In genomic region chr1:58678412-58678811, GRCm38 (mm10) we compare ENCODE assay signal across 17 mouse cellular contexts. TPM values are rescaled to one million over a fixed set of nuclear protein-coding genes. Genes with fewer than 3 reads are reported as not detected.
DNase-seq lines count a peak whose midpoint lies in the region; ATAC-seq and TF ChIP-seq lines count a peak whose summit lies in the region.
"Not testable (repeated sequence)": the region's sequence is repeated elsewhere in the genome, so short reads cannot be mapped to it uniquely, and the experiment has no call there.
"Had no signal": no experiment of that assay in that cellular context is flagged by ENCODE, and none has a peak within 500 bp of the region (broad histone marks: within the 10 kb centered on the region; RNA-seq: fewer than 3 reads in every experiment).

No protein-coding gene starts in this region.

- H3K4me2 ChIP-seq in heart, postnatal 0 days (ENCODE audit: low read depth, low read length) = not testable (repeated sequence)

- H3K36me3 ChIP-seq in G1E (replicated peaks); heart, postnatal 0 days (replicated peaks; ENCODE audit: control insufficient read depth, insufficient read depth, low read length); limb, embryonic 10.5 days: not testable (repeated sequence)

- not testable (repeated sequence) for H3K4me3 ChIP-seq in G1E (ENCODE audit: low read depth, low read length); heart, postnatal 0 days (ENCODE audit: low read depth, low read length); limb, embryonic 10.5 days

- not testable (repeated sequence) for H3K9me3 ChIP-seq in G1E (replicated peaks); heart, postnatal 0 days (replicated peaks; ENCODE audit: control insufficient read depth, low read length); limb, embryonic 10.5 days (replicated peaks)

- ATAC-seq in G1E (ENCODE audit: extremely low read depth, insufficient number of reproducible peaks, low FRiP score, poor library complexity, severe bottlenecking) = 0 out of 2 replicates have a peak, but pooled peaks have one; percentile 22
- ATAC-seq in granulocyte monocyte progenitor cell, adult 5-6 weeks (replicated peaks; ENCODE audit: poor library complexity, severe bottlenecking) = peak; percentile 93
- 0 out of 2 replicates have a peak, but pooled peaks have one; percentile 30 for ATAC-seq in heart, postnatal 0 days (ENCODE audit: insufficient read depth, low read depth)
- ATAC-seq in megakaryocyte progenitor cell, adult 5-6 weeks (replicated peaks; ENCODE audit: poor library complexity) = peak; percentile 86
- peak; percentile 46; the same call in 1 of the 2 replicates for ATAC-seq in neutrophil, adult 5-6 weeks (ENCODE audit: extremely low read depth, insufficient number of reproducible peaks, low FRiP score, poor library complexity, severe bottlenecking)

- WGBS in heart, postnatal 0 days = 26% methylated on average over 5 of the region's 5 CpGs
- WGBS in limb, embryonic 10.5 days = 79% methylated on average over 5 of the region's 5 CpGs

- H3K27me3 ChIP-seq in G1E (ENCODE audit: insufficient read depth, low read length) = peaks cover 28% of the 10 kb centered on the region
- not testable (repeated sequence) for H3K27me3 ChIP-seq in heart, postnatal 0 days (ENCODE audit: control insufficient read depth, insufficient read depth, low read length); limb, embryonic 10.5 days (ENCODE audit: low read depth, poor library complexity, severe bottlenecking)

- TF ChIP-seq EP300 in heart, postnatal 0 days (IDR thresholded peaks at IDR 0.05; ENCODE audit: low read depth) = not testable (repeated sequence)

- not testable (repeated sequence) for H3K27ac ChIP-seq in heart, postnatal 0 days (ENCODE audit: low read depth); limb, embryonic 10.5 days

- H3K4me1 ChIP-seq in G1E (ENCODE audit: insufficient read depth, low read depth, low read length) = peaks cover 20% of the 10 kb centered on the region
- H3K4me1 ChIP-seq in heart, postnatal 0 days (ENCODE audit: control insufficient read depth, insufficient read depth); limb, embryonic 10.5 days: not testable (repeated sequence)

- not testable (repeated sequence) for H3K9ac ChIP-seq in heart, postnatal 0 days (replicated peaks; ENCODE audit: low read depth, low read length)

- not testable (repeated sequence) for TF ChIP-seq CTCF in G1E (IDR thresholded peaks at IDR 0.05; ENCODE audit: low read depth, low read length); heart, postnatal 0 days (IDR thresholded peaks at IDR 0.05; ENCODE audit: low read depth)

- not testable (repeated sequence) for DNase-seq in G1E (ENCODE audit: low spot score); heart, postnatal 0 days (ENCODE audit: low spot score)
- DNase-seq in MEL-GATA-1-ER (ENCODE audit: extremely low read depth, low read depth) = peak; percentile 41
- peak; percentile 7 for DNase-seq in limb, embryonic 10.5 days (ENCODE audit: low spot score)

RNA-seq across cellular contexts. Expression of gene Als2cr12, which starts 17.4 kb away (rescaled TPM):
- total RNA-seq in G1E (2014; fragmentation: Nextera tagmentation) (not detected in 2 replicates), G1E (2017) (0.17 and 0.22 TPM in 2 replicates)
- not detected in 2 replicates for polyA plus RNA-seq in G1E (2012)
- total RNA-seq in granulocyte monocyte progenitor cell, adult 5-6 weeks (2014; fragmentation: Nextera tagmentation) = not detected in 2 replicates
- total RNA-seq in granulocyte monocyte progenitor cell, adult 5-6 weeks (2017) = not detected in 2 replicates
- not detected in 2 replicates for total RNA-seq in heart, postnatal 0 days (2014; rRNA removed; ENCODE audit: low replicate concordance)
- polyA plus RNA-seq in heart, postnatal 0 days (2015; fragmentation: Nextera tagmentation; extraction: Ambion mirVana) = not detected in 2 replicates
- polyA plus RNA-seq in limb, embryonic 10.5 days (2016; fragmentation: Nextera tagmentation; extraction: Ambion mirVana) = not detected in 2 replicates
- not detected in 2 replicates for total RNA-seq in megakaryocyte progenitor cell, adult 5-6 weeks (2015)
- total RNA-seq in megakaryocyte progenitor cell, adult 5-6 weeks (2017) = 0.44 and 0.67 TPM in 2 replicates
- total RNA-seq in neutrophil, adult 5-6 weeks (2017) = 0.35 TPM in 1 of 2 replicates, not detected in the other
- total RNA-seq: CH12.LX; forebrain, postnatal 0 days had no signal
- polyA plus RNA-seq: adrenal gland, adult 2 months; brain, embryonic 14.5 days; cortical plate, adult 2 months; embryonic facial prominence, embryonic 10.5 days; embryonic facial prominence, embryonic 12.5 days; forebrain, embryonic 11.5 days; forebrain, embryonic 13.5 days; forebrain, embryonic 15.5 days had no signal

RNA-seq across cellular contexts. Expression of gene Cflar, which starts 32.9 kb away (rescaled TPM):
- total RNA-seq in G1E (2014; fragmentation: Nextera tagmentation) = 92.7 and 127 TPM in 2 replicates
- 173 and 179 TPM in 2 replicates for total RNA-seq in G1E (2017)
- 5.5 and 8.8 TPM in 2 replicates for polyA plus RNA-seq in G1E (2012)
- 81.6 and 114 TPM in 2 replicates for total RNA-seq in granulocyte monocyte progenitor cell, adult 5-6 weeks (2014; fragmentation: Nextera tagmentation)
- 95.6 and 100 TPM in 2 replicates for total RNA-seq in granulocyte monocyte progenitor cell, adult 5-6 weeks (2017)
- 44.4 and 102 TPM in 2 replicates for total RNA-seq in heart, postnatal 0 days (2014; rRNA removed; ENCODE audit: low replicate concordance)
- polyA plus RNA-seq in heart, postnatal 0 days (2015; fragmentation: Nextera tagmentation; extraction: Ambion mirVana) = 49.8 and 53.6 TPM in 2 replicates
- 23.2 and 26.2 TPM in 2 replicates for polyA plus RNA-seq in limb, embryonic 10.5 days (2016; fragmentation: Nextera tagmentation; extraction: Ambion mirVana)
- 60.9 and 71.6 TPM in 2 replicates for total RNA-seq in megakaryocyte progenitor cell, adult 5-6 weeks (2015)
- 87.5 and 121 TPM in 2 replicates for total RNA-seq in megakaryocyte progenitor cell, adult 5-6 weeks (2017)
- 175 and 180 TPM in 2 replicates for total RNA-seq in neutrophil, adult 5-6 weeks (2017)

Comparison
In these comparisons a context has a peak if more than half of its experiments do, and no peak if none do; other contexts are left out.
1. ATAC-seq: peak in every context shown above with its lines; median percentile 93 in granulocyte monocyte progenitor cell, adult 5-6 weeks; 86 in megakaryocyte progenitor cell, adult 5-6 weeks; 46 in neutrophil, adult 5-6 weeks; 30 in heart, postnatal 0 days; 22 in G1E.